Mouse (Mus musculus) MEL-GATA-1-ER (cell line): ENCODE data around the gene Mif.
"Not testable (repeated sequence)": the region's sequence is repeated elsewhere in the genome, so short reads cannot be mapped to it uniquely, and the experiment has no call there.

Experiments used
- DNase-seq: peaks from one replicate; pipeline ENCODE4 v3.0.0-alpha.2; 2012; ENCODE audit warnings: low read depth; ENCODE audit errors: extremely low read depth

Mif gene

DNA sequence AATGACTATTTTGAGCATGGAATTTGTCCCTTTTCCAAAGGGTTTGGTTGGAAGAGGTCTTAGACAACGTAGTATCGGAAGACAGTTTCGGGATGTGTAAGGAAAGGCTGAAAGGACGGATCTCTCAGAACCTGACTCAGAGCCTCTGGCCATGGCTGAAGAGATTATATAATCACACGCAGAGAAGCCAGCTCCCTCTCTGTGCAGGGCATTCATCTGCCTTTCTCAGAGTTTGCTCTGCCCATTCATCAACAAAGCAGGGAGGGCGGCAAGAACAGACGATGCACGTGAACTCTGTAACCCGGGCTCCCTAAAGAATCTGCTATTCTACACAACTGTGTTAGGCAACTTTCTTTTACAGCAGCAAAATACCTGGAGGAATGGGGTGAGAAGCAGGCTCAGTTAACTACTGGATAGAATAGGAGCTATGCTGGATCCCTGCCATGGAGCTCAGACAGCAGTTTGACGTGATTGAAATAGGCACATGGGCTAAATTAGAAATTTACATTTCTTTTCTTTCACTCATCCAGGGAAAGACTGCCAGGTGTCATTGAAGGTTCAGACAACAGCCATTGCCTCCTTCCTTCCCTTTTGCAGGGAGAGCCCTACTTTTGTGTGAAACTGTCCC is 13.6 kb upstream of the Mif start:
- no peak for DNase-seq

DNA sequence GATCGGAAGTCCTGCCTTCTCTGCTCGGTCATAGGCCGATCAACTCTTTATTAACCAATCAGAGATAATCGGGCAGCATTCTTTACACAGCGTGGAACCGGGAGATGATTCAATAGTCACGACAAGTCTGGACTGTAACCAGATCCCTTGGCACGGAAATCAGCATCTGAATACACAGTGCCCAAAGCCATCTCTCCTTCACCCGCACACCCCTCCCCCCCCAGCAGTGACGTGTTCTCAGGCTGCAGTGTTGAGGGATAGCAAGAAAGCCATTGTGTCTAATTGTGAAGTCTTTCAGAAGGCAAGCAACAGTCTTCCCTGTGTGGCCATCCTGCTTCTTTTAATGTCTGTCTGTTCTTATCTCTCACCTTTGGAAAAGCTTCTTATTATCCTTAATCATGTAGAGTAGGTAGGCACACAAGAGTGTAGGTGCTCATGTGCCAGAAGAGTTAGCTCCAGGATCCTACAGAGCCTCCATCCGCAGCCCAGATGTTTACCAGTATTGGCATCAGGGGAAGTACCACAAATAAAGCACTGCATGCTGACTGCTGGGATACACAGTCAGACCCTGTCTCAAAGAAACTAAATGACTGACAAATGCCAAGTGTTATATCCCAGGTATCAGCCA is 13.0 kb upstream of the Mif start:
- peak; percentile 82 for DNase-seq

DNA sequence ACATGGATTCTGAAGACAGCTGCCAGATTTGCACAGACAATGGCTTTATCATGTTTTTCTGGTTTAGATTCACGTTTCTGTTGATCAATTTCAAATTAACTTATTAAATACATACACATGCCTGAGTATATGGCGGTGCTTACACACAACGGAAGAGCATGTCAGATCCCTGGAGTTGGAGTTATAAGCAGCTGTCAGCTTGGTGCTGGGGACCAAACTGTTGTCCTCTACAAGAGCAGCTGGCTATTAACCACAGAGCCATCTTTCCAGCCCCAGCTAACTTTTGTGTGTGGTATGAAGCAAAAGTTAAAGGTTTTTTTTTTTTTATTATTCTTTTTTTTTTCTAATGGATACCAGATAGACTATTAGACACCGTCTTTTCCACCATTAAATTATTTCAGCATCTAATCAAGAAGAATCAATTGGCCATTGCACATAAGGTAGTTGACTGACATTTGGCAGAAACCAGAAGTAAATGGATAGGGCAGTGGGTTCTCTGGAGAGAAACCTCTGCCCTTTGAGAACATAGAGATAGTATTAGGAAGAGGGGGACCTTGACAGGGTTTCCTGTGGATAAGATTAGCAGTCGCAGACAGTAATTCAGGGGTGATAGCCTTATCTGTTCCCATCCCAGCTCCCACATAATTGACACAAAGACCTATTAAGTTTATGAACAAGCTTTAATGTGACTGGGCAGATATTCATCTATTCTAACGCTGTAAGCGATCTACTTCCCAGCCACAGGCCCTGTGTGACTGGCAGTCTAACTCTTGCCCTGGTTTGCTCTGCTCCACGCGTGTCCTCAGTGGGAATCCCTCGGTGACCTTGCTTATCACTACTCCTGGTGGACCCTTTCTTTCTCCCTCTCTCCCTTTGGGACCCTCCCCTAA is 12.2 kb upstream of the Mif start:
- peak; percentile 19 for DNase-seq

DNA sequence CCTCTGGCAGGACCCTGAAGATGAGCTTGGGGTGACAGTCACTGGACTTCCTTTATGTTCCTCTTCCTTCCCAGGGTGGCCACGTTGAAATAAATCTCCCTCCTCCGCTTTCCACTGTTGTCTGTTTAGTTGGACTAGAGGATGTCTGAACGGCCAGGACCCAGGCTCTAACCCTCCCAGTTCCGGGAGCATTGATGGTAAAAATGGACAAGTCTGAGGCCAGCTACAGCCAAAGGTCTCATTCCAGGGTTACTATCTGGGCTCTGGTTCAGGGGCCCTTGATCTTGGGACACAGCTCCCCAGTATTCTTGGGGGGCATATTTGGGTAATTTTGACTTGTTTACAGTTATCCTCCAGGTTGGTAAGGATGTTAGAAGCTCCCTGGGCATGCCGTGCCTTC is 1.5 kb upstream of the Mif start:
- DNase-seq: no peak

DNA sequence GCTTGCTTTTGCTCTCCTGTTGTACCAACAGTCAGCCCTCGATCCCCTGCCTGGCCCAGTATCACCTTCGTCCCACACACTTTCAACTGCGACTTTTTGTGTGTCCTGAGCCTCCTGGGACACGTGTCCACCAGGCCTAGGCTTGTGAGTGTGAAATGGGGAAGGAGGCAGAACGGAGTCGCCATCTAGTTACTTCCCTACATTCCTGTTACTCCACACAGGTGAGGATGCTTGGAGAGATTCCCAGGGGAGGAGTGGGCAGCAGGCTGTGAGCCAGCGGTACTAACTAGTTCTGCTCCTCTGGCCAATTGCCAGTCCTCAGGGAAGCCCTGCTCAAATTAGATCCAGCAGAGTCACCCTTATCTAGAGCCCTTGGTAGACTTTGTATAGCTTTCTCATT is 706 bp upstream of the Mif start:
- peak; percentile 36 for DNase-seq

DNA sequence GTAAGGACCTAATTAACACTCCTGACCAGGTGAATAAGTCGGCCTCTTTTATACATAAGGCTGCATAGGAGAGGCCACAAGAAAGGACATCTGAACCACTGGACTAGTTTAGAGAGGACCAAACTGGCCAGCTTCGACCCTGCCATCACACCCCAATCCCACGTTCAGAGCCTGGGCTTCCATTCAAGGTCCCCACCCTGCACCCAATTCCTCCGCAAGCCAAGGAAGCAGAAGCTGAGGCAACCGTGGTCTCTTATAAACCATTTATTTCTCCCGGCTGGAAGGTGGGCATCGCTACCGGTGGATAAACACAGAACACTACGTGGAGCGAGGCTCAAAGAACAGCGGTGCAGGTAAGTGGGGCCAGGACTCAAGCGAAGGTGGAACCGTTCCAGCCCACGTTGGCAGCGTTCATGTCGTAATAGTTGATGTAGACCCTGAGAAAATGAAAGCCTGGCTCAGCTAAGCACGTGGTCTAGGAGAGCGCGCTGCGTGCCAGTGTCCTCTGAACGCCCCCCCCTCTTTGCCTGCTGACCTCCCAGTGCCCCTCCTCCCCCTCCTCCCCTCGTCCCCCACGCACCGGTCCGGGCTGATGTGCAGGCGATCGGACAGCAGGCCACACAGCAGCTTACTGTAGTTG is 813 bp downstream of the Mif start:
- DNase-seq: no peak

DNA sequence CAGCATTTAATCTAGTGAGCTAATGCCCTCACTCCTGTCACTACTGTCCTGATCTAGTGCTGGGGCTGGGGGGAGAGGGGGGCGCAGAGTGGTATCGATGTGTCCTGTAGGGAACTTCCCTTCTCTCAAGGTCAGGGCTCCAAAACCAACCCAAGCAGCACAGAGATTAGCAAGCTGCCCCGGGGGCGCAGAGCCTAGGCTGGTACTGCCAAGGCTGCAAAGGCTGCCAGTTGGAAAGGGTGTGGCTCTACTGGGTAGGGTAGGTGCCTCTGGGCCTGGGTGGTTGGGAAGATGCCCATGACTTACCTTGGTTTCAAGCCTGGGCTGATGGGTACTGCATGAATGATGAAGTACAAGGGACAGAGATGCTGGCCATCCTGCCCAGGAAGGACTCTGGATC is 2.4 kb downstream of the Mif start:
- DNase-seq: no peak

DNA sequence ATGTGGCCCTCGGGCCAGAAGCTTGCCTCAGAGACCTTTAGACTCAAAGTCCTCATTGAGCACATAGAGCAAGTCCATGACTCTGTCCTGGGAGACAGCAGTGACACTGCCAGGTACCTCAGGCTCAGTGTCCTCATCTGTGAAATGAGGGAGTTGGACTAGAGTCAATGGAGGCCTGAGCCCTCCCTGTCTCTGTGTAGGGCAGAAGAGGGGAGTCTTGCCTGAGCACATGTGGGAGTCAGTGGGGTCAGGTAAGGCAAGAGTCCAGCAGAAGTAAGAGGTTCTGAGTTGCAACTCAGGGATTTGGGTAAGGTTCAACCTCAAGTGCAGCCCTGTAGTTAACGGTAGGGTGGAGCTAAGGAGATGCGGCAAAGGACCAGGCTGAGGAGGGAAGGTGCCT is 3.1 kb downstream of the Mif start:
- DNase-seq: no peak

DNA sequence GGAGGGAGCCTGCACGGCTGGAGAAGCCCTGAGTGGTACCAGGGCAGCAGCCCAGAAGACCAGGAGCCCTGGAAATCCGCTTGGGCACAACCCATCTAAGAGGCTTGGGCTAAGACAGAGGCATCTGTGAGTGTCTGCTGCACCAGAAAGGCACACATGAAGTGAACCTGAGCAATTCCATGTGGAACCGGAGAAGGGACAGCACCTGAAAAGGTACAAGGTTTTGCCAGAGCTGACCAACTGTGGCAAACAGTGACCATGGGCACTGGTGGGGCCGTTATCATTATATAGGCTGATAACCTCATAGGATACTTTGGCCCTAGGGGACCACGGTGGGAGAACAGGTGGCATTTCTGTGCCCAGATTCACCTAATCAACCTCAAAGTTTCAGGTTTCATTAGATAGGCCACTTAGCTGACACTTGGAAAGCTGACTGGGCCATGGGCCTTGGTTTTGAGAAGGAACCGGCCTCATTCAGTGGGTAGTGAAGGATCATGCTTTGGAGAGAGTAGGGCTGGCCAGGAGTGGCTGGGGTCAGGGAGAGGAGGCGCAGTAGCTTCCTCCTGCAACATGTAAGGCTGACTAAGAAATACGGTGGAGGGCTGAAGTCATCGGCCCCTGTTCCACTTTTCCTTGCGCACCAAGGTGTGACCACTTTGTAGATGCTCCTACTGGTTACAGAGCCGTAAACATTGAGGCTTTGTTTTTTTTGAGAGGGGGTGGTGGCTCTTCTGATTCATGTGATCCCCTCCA is 3.7 kb downstream of the Mif start:
- no peak for DNase-seq

DNA sequence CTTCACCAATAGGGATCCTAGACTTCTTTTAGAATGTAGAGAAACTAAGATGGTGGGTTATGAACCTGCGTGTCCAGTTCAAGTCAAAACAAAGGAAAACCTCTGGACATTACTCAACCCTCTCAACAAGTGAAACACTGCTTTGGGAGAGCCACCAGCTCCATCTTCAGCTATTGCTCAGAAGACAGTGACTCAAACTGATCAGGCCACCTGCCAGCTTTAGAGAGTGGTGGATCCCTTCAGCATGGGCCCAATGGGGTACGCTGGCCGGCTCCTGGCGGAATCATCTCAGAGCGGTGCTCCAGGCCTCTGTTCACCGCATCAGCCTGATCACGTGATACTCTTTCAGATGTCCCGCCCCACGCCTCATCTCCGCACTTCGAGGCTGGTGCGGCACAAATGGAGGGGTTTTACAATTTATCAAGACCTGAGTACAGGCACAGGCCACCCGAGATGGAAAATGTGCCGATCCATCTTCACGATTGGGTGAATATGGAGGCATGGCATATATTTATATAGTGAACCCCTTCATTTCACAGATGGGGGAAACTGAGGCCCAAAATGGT is 4.5 kb downstream of the Mif start:
- no peak for DNase-seq

DNA sequence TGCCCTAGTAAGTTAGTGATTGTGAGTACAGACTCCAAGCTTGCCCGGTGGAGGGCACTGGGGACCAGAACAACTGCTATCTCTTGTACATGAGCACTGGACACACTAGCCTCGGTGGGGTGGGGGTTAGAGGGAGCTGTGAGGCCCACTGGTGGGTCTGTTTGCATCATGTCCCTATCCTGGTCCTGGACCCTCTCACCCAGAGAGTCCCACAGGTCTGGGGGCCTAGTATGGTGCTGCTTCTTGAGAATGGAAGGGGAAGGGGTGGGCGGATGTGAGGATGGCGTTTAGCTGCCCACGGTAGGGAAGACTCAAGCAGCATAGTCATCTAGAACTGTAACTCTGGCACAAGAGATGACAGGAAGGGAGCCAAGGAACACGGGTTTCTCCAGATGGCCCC is 5.2 kb downstream of the Mif start:
- no peak for DNase-seq

DNA sequence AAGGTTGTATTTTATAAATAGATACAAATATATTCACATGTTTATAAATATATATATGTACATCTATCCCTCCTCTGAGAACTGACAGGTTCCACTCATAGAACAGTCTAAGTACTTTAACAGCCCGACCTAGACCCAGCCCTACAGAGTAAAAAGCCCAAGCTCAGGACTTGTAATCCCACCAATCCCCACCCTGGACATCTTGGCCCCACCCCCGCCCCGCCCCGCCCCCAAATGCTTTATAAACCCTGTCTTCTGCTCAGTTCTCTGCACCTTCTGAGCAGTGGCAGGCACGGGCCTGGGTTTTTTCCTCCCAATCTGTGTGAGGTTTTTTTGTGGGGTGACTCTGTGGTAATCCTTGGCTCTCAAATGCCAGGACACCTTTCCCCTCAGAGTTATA is 5.9 kb downstream of the Mif start:
- DNase-seq: no peak

DNA sequence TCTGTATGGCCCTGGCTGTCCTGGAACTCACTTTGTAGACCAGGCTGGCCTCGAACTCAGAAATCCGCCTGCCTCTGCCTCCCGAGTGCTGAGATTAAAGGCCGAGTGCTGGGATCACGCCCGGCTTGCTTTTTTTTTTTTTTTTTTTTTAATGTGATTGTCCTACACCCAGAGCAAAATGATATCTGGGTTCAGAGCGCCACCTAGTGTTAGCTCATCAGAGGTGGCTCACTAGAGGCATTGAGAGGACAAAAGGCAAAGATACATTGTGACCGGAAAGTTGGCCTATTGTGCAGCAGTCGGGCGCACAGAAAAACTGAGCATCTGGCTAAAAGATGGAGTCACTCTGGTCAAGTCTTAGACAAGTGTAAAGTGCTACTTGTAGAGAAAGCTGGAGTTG is 6.6 kb downstream of the Mif start:
- DNase-seq: peak; percentile 70

DNA sequence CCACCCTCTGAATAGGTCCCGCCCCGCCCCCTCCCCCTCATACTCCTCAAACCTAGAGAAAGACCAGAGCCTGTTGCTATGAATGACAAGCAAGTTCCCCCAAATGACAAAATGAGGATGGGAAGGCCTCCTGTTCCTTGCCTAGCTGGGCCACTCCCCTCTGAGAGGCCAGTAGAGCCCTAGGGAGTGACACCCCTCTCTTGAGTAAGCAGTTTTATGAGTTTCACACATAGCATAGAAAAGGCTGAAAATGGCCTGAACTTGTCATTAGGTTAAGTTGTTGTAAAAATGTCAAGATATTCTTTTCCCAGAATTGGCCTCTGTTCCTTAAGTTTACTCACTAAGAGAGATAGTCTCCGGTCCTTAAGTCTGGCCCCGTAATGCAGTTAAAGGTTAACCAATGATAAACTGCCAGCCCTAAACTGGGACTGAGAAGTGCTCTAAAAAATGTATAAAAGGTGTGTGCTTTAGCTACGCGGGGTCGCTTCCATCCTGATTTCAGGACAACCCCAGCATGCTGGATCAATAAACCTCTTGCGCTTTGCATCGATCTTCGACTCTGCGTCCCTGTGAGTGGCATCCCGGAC is 7.4 kb downstream of the Mif start:
- DNase-seq: no peak

DNA sequence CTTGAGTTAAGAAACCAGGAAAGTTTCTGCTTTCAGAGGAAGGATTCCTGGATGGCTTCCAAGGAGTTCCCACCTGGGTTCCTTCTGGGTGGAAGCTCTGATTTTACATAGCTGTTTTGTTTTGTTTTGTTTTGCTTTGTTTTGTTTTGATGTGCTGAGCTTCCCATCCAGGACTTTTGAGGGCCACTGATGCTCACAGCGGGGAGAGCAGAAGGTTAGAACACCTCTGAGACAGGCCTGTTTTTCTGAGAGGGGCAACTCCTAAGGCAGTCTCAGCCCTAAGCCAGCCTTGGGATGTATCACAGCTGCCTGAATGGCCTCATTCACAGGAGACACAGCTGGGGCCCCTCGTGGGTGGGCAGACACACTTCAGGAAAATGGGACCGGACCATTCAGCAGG is 8.4 kb downstream of the Mif start:
- DNase-seq: no peak

DNA sequence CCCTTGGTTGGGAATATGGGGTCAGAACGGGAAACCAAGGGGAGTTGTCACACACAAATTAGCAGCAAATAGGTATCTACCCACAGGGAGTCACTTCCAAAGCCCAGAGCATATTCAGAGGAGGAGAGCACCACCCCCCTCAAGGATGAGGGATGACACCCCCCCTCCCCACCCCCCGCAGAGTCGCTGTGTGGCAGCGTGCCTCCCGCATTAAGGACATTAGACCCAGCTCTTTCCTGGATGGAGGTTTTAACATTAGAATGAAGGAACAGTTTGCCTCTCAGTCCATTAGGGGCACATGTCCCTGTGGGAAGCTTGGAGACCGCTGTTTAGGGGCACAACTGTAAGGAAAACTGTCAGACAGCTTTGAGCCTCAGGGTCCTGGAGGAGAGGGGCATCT is 9.0 kb downstream of the Mif start:
- DNase-seq: no peak

DNA sequence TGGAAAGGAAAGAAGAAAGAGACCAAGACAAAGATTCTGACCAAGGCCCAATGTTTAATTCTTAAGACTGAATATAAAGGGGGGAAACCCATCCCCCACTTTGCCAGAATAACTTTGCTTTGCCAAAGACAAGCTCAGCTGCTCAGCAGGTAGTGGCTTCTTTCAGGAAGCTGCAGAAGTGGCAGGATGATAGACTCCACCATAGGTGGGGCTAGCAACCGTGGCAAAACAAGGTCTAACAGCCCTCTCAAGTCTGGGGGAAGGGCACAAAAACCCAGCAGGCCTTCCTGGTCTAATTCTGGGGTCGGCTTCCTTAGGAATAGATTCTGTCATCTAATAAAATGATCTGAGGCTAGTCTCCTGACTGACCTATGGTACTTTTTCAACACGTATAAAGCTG is 11.7 kb downstream of the Mif start:
- no peak for DNase-seq

DNA sequence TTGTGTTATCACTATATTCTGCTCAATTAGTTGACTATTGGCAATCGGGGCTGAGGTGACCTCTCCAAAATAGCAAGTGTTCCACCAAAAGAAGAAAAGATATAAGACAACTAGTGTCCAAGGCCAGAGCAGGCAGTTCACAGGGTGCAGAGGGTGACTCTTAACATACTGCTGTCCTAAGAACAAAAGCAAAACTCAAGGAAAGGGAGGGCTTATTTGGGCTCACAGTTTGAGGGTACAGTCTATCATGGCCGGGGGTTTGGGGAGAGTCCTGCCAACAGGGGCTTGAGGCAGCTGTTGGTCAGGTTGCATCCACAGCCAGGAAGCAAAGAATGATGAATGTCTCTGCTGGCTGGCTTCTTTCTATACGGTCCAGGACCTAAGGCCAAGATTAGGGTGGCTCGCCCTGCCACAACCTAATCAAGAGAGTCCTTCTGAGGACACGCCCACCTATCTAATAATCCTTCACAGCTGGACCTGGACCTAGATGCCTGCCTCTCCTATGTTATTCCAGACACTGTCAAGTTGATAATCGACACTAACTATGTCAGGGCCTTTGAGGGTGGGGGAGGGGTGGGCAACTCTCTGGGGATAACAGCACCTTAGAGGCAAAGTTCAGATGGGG is 14.6 kb downstream of the Mif start:
- no peak for DNase-seq

DNA sequence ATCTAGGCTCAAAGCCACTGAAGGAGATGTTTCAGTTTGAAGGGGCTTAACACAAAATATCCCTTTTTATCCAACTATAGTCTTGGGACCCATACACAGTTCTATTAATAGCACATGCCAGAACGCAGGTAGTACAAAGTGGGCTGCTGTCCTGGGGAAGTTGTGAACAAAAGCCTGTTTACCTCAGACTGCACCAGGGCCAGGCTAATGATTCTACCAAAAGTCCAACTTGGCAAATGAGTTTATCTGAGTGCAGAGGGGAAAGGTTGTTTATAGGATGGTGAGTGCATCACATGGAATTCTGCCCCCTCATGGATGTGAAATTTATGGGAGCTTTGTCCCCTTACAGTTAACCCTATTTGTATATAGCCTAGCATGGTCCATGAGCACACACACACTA is 15.2 kb downstream of the Mif start:
- DNase-seq: no peak

DNA sequence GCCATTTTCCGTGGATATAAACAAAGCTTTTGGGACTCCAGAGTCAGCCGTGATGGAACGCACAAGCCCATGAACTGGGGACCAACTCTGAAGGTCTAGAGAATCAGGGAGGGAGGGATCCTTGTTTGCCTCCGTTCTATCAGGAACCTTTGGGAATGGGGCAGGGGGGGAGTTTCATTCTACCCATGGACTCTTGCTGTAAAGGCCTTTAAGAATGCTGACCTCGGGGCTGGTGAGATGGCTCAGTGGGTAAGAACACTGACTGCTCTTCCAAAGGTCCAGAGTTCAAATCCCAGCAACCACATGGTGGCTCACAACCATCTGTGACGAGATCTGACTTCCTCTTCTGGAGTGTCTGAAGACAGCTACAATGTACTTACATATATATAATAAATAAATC is 16.1 kb downstream of the Mif start:
- DNase-seq: not testable (repeated sequence)
